Mouse (Mus musculus): ENCODE measurements around the gene Ifitm3. TPM values are rescaled to one million over a fixed set of nuclear protein-coding genes. Genes with fewer than 3 reads are reported as not detected.
"Not testable (repeated sequence)": the region's sequence is repeated elsewhere in the genome, so short reads cannot be mapped to it uniquely, and the experiment has no call there.

Gene Ifitm3
- polyA plus RNA-seq, 1 experiment from 2014 or later, result 56.5 TPM

DNA sequence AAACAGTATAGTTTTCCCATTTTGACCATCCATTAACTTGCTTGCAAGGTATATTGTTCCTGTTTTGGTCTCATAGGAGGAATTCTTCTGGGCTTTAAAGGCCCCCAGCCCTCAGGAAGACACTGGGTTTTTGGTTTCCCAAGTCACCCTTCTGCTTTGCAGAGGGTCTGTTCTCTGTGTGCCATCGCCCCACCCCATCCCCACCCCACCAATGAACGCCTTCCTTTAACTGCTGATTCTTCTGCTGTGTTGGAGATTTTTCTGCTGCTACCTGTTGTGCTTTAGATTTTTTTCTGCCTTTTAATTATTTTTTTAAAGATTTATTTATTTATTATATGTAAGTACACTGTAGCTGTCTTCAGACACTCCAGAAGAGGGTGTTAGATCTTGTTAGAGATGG is 18.3 kb upstream of the Ifitm3 start, which contains the start of gene Gm17387:
Gene Gm17387, plus strand, starts transcription at position 301 of the 400 bp plus-strand sequence.
- Histone ChIP-seq H3K4me2 (no peak within 1 kb of the TSS), H3K27me3 (no peaks in the 10 kb centered on the region), H3K27ac (no peak within 1 kb of the TSS), H3K36me3 (no peaks in the 10 kb centered on the region), H3K9me3 (no peaks in the 10 kb centered on the region), H3K4me1 (replicated peaks) (peaks cover 10% of the 10 kb centered on the region), H3K4me3 (replicated peaks) (no peak within 1 kb of the TSS), H3K9ac (replicated peaks) (no peak within 1 kb of the TSS)
- 89% methylated on average over 2 of the region's 2 CpGs for WGBS
- ATAC-seq (ENCODE audit: insufficient number of reproducible peaks, insufficient read depth, low FRiP score, low TSS enrichment, low read depth), result no peak

GRCm38 (mm10) chr7:141026740-141027098 is 16.1 kb upstream of the Ifitm3 start:
- H3K9ac ChIP-seq (replicated peaks), result no peak overlapping the region
- WGBS, result 69% methylated on average over 5 of the region's 5 CpGs
- no peak overlapping the region for H3K4me2 ChIP-seq
- H3K27me3 ChIP-seq, result no peaks in the 10 kb centered on the region
- H3K27ac ChIP-seq, result no peak overlapping the region
- H3K4me3 ChIP-seq (replicated peaks), result no peak overlapping the region
- peaks cover 3% of the 10 kb centered on the region; the same call in 1 of the 2 replicates for H3K4me1 ChIP-seq (replicated peaks)
- no peaks in the 10 kb centered on the region for H3K9me3 ChIP-seq
- H3K36me3 ChIP-seq, result no peaks in the 10 kb centered on the region
- ATAC-seq (ENCODE audit: insufficient number of reproducible peaks, insufficient read depth, low FRiP score, low TSS enrichment, low read depth), result no peak

DNA sequence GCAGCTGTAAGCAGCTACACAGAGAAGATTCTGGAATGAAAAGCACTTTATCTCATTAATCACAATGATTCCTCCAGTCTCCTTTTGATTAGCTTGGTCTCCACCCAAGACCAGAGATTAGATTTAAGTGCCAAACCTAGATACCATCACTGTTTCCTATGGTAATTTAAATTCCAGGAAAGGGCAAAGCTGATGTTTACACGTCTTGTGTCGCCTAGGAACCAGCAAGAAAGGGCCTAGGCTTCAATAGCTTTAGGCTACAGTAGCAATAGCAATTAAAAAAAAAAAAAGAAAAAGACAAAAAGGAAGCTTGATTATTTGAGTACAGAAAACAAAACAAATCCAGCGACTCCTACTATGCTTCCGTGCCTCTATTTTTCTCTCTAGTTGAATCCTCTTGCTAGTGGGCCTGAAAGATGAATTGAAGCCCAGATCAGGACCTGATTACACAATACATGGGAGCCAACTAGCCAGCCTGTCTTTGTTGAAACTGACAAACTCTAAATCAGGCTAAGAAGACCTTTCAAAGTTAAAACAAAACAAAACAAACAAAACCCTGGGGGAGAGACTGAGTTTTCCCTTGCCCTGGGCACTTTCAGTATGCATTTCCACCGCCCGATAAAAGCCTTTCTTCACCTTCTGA is 15.6 kb upstream of the Ifitm3 start:
- H3K4me2 ChIP-seq, result no peak overlapping the region
- no peak overlapping the region for H3K27ac ChIP-seq
- no peak for ATAC-seq (ENCODE audit: insufficient number of reproducible peaks, insufficient read depth, low FRiP score, low TSS enrichment, low read depth)
- no peaks in the 10 kb centered on the region for H3K27me3 ChIP-seq
- H3K36me3 ChIP-seq, result no peaks in the 10 kb centered on the region
- peaks cover 3% of the 10 kb centered on the region; the same call in 1 of the 2 replicates for H3K4me1 ChIP-seq (replicated peaks)
- no peak overlapping the region for H3K9ac ChIP-seq (replicated peaks)
- no peak overlapping the region for H3K4me3 ChIP-seq (replicated peaks)
- WGBS, result 66% methylated on average over 6 of the region's 6 CpGs
- no peaks in the 10 kb centered on the region for H3K9me3 ChIP-seq

GRCm38 (mm10) chr7:141024865-141025838 is 14.6 kb upstream of the Ifitm3 start:
- WGBS, result 50% methylated on average over 6 of the region's 6 CpGs
- no peaks in the 10 kb centered on the region for H3K27me3 ChIP-seq
- no peak overlapping the region for H3K4me2 ChIP-seq
- no peaks in the 10 kb centered on the region for H3K9me3 ChIP-seq
- no peaks in the 10 kb centered on the region for H3K36me3 ChIP-seq
- peaks cover 3% of the 10 kb centered on the region; the same call in 1 of the 2 replicates for H3K4me1 ChIP-seq (replicated peaks)
- H3K27ac ChIP-seq, result peak overlapping the region; percentile 14; the same call in 1 of the 2 replicates
- ATAC-seq (ENCODE audit: insufficient number of reproducible peaks, insufficient read depth, low FRiP score, low TSS enrichment, low read depth), result no peak
- no peak overlapping the region for H3K9ac ChIP-seq (replicated peaks)
- H3K4me3 ChIP-seq (replicated peaks), result no peak overlapping the region

DNA sequence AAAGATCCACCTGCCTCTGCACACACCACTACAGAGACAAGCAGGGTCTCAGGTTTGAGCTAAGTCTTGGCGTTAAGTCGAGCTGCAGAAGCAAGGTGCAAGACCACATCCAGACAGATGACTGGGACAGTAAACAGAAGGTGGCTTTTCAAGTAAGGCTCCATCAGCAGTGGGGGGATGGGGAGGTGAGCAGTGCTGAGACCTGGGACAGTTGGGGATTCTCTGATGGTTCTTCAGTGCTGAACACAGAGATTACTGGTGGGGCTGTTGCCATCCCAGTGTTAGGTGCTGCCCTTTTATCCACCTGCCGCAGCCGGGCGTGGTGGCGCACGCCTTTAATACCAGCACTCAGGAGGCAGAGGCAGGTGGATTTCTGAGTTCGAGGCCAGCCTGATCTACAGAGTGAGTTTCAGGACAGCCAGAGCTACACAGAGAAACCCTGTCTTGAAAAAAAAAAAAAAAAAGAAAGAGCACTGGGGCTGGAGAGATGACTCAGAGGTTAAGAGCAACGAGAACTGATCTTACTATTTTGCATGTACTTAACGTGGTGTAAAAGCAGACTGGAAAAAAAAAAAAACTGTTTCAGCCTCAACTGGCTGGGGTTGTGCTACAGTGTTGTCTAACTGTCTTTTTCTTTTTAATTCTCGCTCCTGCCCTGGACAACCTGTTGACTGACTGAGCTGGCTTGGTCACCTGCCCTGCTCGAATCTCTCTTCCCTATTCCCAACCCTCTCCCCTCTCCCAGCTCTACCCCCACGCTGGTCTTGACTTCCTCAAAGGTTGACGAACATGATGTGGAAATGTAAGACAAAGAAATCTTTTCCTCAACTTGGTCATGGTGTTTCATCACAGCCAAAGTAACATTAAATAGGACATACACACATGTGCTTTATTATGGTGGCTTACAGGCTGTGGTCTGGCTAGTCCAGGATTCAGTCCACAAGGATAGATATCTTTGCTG is 11.2 kb upstream of the Ifitm3 start:
- peaks cover 3% of the 10 kb centered on the region; the same call in 1 of the 2 replicates for H3K4me1 ChIP-seq (replicated peaks)
- ATAC-seq (ENCODE audit: insufficient number of reproducible peaks, insufficient read depth, low FRiP score, low TSS enrichment, low read depth), result no peak
- H3K4me3 ChIP-seq (replicated peaks), result no peak overlapping the region
- H3K9me3 ChIP-seq, result no peaks in the 10 kb centered on the region
- H3K36me3 ChIP-seq, result no peaks in the 10 kb centered on the region
- no peak overlapping the region for H3K4me2 ChIP-seq
- H3K9ac ChIP-seq (replicated peaks), result no peak overlapping the region
- H3K27ac ChIP-seq, result no peak overlapping the region
- no peaks in the 10 kb centered on the region for H3K27me3 ChIP-seq
- 82% methylated on average over 14 of the region's 14 CpGs for WGBS

GRCm38 (mm10) chr7:141019028-141019427 is 8.5 kb upstream of the Ifitm3 start:
- H3K4me2 ChIP-seq, result no peak overlapping the region
- no peaks in the 10 kb centered on the region for H3K36me3 ChIP-seq
- H3K27ac ChIP-seq, result no peak overlapping the region
- ATAC-seq (ENCODE audit: insufficient number of reproducible peaks, insufficient read depth, low FRiP score, low TSS enrichment, low read depth), result no peak
- H3K9ac ChIP-seq (replicated peaks), result no peak overlapping the region
- H3K9me3 ChIP-seq, result no peaks in the 10 kb centered on the region
- no peak overlapping the region for H3K4me3 ChIP-seq (replicated peaks)
- H3K4me1 ChIP-seq (replicated peaks), result no peaks in the 10 kb centered on the region
- H3K27me3 ChIP-seq, result no peaks in the 10 kb centered on the region
- WGBS, result 91% methylated on average over 5 of the region's 5 CpGs

GRCm38 (mm10) chr7:141017824-141018223 is 7.3 kb upstream of the Ifitm3 start, which contains the start of gene Ifitm6:
Gene Ifitm6 (minus strand): TSS chr7:141017924.
- ATAC-seq (ENCODE audit: insufficient number of reproducible peaks, insufficient read depth, low FRiP score, low TSS enrichment, low read depth); H3K4me2 ChIP-seq; H3K36me3 ChIP-seq; H3K4me3 ChIP-seq (replicated peaks); H3K4me1 ChIP-seq (replicated peaks); H3K27me3 ChIP-seq; H3K27ac ChIP-seq; H3K9ac ChIP-seq (replicated peaks); H3K9me3 ChIP-seq: not testable (repeated sequence)
- 96% methylated on average over 1 of the region's 1 CpGs for WGBS

GRCm38 (mm10) chr7:141016707-141017697 is 6.4 kb upstream of the Ifitm3 start:
- Histone ChIP-seq H3K36me3 (no peaks in the 10 kb centered on the region), H3K4me1 (replicated peaks) (no peaks in the 10 kb centered on the region), H3K9ac (replicated peaks) (no peak overlapping the region), H3K27me3 (no peaks in the 10 kb centered on the region), H3K4me2 (no peak overlapping the region), H3K9me3 (no peaks in the 10 kb centered on the region), H3K27ac (no peak overlapping the region), H3K4me3 (replicated peaks) (no peak overlapping the region)
- no peak for ATAC-seq (ENCODE audit: insufficient number of reproducible peaks, insufficient read depth, low FRiP score, low TSS enrichment, low read depth)
- WGBS, result 84% methylated on average over 10 of the region's 10 CpGs

DNA sequence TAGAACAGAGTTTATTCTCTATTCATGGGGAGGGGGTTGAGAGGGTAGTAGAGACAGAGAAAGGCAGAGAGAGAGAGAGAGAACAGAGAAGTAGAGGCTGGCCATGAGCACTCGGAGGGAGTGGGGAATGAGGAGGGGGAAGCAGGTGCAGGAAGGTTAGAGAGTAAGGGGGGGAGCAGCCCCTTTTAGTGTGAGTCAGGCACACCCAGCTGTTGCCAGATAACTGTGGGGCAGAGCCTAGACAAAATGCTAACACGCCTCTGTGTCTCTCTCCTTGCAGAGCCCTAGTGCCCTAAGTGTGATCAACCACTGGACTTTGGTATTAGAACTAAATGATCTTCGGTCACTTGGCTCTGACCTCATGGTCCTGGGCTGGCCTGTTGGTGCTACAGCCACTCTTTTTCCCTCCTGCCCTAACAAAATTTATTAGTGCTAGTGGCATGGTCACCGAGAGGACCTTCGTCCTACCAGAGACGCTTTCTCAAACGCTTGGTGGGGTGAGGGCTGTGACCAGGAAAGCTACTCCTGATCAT is 734 bp upstream of the Ifitm3 start:
- Histone ChIP-seq H3K4me2 (peak overlapping the region; percentile 64), H3K27me3 (no peaks in the 10 kb centered on the region)

More for the DNA sequence above, 734 bp upstream of the Ifitm3 start:
- Histone ChIP-seq H3K9me3 (no peaks in the 10 kb centered on the region), H3K27ac (peak overlapping the region; percentile 84), H3K4me3 (replicated peaks) (no peak overlapping the region), H3K9ac (replicated peaks) (peak overlapping the region; percentile 67; the same call in 1 of the 2 replicates), H3K36me3 (no peaks in the 10 kb centered on the region), H3K4me1 (replicated peaks) (peaks cover 32% of the 10 kb centered on the region)
- WGBS, result 93% methylated on average over 7 of the region's 7 CpGs
- ATAC-seq (ENCODE audit: insufficient number of reproducible peaks, insufficient read depth, low FRiP score, low TSS enrichment, low read depth), result no peak
